19 mouse cellular contexts compared by ENCODE assay signal in the genomic region with DNA sequence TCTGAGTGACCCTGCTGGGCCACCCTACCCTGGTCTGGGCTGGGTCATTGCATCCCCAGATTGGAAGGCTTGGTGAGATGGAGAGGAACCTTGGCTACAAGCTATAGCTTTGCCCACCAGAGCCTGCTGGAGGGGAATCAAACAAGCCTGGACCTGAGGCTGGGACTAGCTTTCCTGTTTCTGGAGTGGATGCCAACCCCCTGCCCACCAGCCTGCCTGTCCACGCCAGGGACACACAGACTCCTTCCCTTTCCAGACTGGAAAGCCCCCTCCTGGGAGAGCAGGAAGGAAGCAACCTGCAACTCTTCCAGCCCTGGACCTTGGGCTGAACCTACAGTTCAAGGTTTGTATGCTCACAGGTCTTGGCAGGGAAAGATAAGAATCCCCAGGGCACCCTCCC. TPM values are rescaled to one million over a fixed set of nuclear protein-coding genes. Genes with fewer than 3 reads are reported as not detected.
A peak's percentile ranks its signal among the peaks of the same experiment; 100 is the strongest.
DNase-seq lines count a peak whose midpoint lies in the region; ATAC-seq and TF ChIP-seq lines count a peak whose summit lies in the region.
"Had no signal": no experiment of that assay in that cellular context is flagged by ENCODE, and none has a peak within 500 bp of the region (broad histone marks: within the 10 kb centered on the region; RNA-seq: fewer than 3 reads in every experiment).

No protein-coding gene starts in this region.

- H3K4me3 ChIP-seq in cerebellum, adult 2 months (replicated peaks; ENCODE audit: insufficient read depth, low read depth, low read length) = no peak overlapping the region
- H3K4me3 ChIP-seq in liver, embryonic 15.5 days (replicated peaks) = no peak overlapping the region
- no peak overlapping the region for H3K4me3 ChIP-seq in liver, embryonic 11.5 days (ENCODE audit: low read depth, low read length)
- no peak overlapping the region for H3K4me3 ChIP-seq in spleen, adult 2 months (ENCODE audit: extremely low read depth, insufficient read depth, insufficient read length)
- H3K4me3 ChIP-seq: embryonic facial prominence, embryonic 10.5 days; forebrain, embryonic 13.5 days; heart, adult 2 months; heart, embryonic 15.5 days; hindbrain, embryonic 15.5 days had no signal

- no peaks in the 10 kb centered on the region for H3K27me3 ChIP-seq in cerebellum, adult 2 months (ENCODE audit: control insufficient read depth, insufficient read depth, low read length)
- H3K27me3 ChIP-seq in liver, embryonic 15.5 days = peaks cover 21% of the 10 kb centered on the region
- H3K27me3 ChIP-seq in liver, embryonic 11.5 days (replicated peaks; ENCODE audit: control insufficient read depth, insufficient read depth, low read length) = peaks cover 28% of the 10 kb centered on the region
- no peaks in the 10 kb centered on the region for H3K27me3 ChIP-seq in spleen, adult 2 months (ENCODE audit: control insufficient read depth, insufficient read depth, low read length)

- H3K4me1 ChIP-seq in cerebellum, adult 2 months (ENCODE audit: control insufficient read depth, insufficient read depth, low read length) = peaks cover 37% of the 10 kb centered on the region
- H3K4me1 ChIP-seq in liver, embryonic 15.5 days (replicated peaks) = peaks cover 8% of the 10 kb centered on the region
- H3K4me1 ChIP-seq in liver, embryonic 11.5 days (replicated peaks; ENCODE audit: control insufficient read depth, insufficient read depth, low read length) = peaks cover 5% of the 10 kb centered on the region
- peaks cover 6% of the 10 kb centered on the region for H3K4me1 ChIP-seq in spleen, adult 2 months (ENCODE audit: control insufficient read depth, insufficient read depth, insufficient read length)

- no peak for ATAC-seq in liver, embryonic 15.5 days (ENCODE audit: insufficient read depth)
- no peak for ATAC-seq in liver, embryonic 11.5 days (replicated peaks; ENCODE audit: low FRiP score)
- ATAC-seq: forebrain, embryonic 13.5 days; forebrain, postnatal 0 days had no signal

- peak; percentile 22 to 27 for DNase-seq in cerebellum, postnatal 25 days
- no peak for DNase-seq in cerebellum, adult 2 months
- no peak for DNase-seq in liver, embryonic 11.5 days (ENCODE audit: low spot score)
- no peak for DNase-seq in spleen, adult 2 months (ENCODE audit: low read depth in 1 of 2, low spot score in 2 of 2)
- no peak for DNase-seq in spleen, postnatal 36 days (ENCODE audit: low spot score in 2 of 2)
- no peak for DNase-seq in right cerebral cortex, postnatal 10 days (ENCODE audit: low spot score in 2 of 2)
- DNase-seq: adrenal gland, adult 2 months; adrenal gland, postnatal 25 days; cerebellum, adult 18-20 months; forebrain, postnatal 0 days; gastrocnemius, postnatal 14 days; heart, postnatal 14 days had no signal

- no peak overlapping the region for H3K27ac ChIP-seq in cerebellum, adult 2 months (ENCODE audit: insufficient read depth, low read length)
- 0 out of 2 replicates have a peak overlapping the region, but pooled peaks have one; percentile 38 for H3K27ac ChIP-seq in liver, embryonic 15.5 days (replicated peaks)
- H3K27ac ChIP-seq in liver, embryonic 11.5 days (ENCODE audit: low read depth, low read length) = no peak overlapping the region
- H3K27ac ChIP-seq in spleen, adult 2 months (ENCODE audit: insufficient read depth, low read length) = peak overlapping the region; percentile 11; the same call in 1 of the 2 replicates
- H3K27ac ChIP-seq: embryonic facial prominence, embryonic 10.5 days; forebrain, embryonic 13.5 days; heart, adult 2 months; heart, embryonic 15.5 days; hindbrain, embryonic 15.5 days had no signal

- no peak overlapping the region for H3K9ac ChIP-seq in liver, embryonic 15.5 days
- H3K9ac ChIP-seq in liver, embryonic 11.5 days (ENCODE audit: low read depth, low read length) = no peak overlapping the region
- H3K9ac ChIP-seq: forebrain, embryonic 13.5 days; forebrain, postnatal 0 days; heart, embryonic 15.5 days; hindbrain, embryonic 15.5 days had no signal

- peak overlapping the region; percentile 15 for H3K4me2 ChIP-seq in liver, embryonic 15.5 days
- no peak overlapping the region for H3K4me2 ChIP-seq in liver, embryonic 11.5 days
- H3K4me2 ChIP-seq: forebrain, embryonic 13.5 days; heart, embryonic 11.5 days; heart, embryonic 15.5 days; hindbrain, embryonic 15.5 days had no signal

- no peaks in the 10 kb centered on the region for H3K36me3 ChIP-seq in liver, embryonic 15.5 days (replicated peaks)
- no peaks in the 10 kb centered on the region for H3K36me3 ChIP-seq in liver, embryonic 11.5 days (ENCODE audit: control insufficient read depth, insufficient read depth, low read length)
- no peaks in the 10 kb centered on the region for H3K36me3 ChIP-seq in spleen, adult 2 months (ENCODE audit: control insufficient read depth, insufficient read depth, low read length)
- H3K36me3 ChIP-seq: embryonic facial prominence, embryonic 10.5 days; heart, embryonic 15.5 days; hindbrain, embryonic 15.5 days had no signal

- 35% methylated on average over 1 of the region's 1 CpGs for WGBS in cerebellum, adult 2 months
- WGBS in liver, embryonic 15.5 days (ENCODE audit: insufficient replicate concordance) = 24% methylated on average over 1 of the region's 1 CpGs
- WGBS in liver, embryonic 11.5 days = 47% methylated on average over 1 of the region's 1 CpGs
- 71% methylated on average over 1 of the region's 1 CpGs for WGBS in spleen, adult 2 months

- TF ChIP-seq CTCF in cerebellum, adult 2 months (IDR thresholded peaks at IDR 0.05; ENCODE audit: borderline replicate concordance, insufficient read depth, low read depth, low read length) = no peak
- no peak for TF ChIP-seq CTCF in spleen, adult 2 months (IDR thresholded peaks at IDR 0.05; ENCODE audit: extremely low read depth, insufficient read depth, insufficient read length, insufficient replicate concordance)

- TF ChIP-seq POLR2A in cerebellum, adult 2 months (IDR thresholded peaks at IDR 0.05; ENCODE audit: borderline replicate concordance, insufficient read depth, low read length) = no peak
- TF ChIP-seq POLR2A in spleen, adult 2 months (IDR thresholded peaks at IDR 0.05; ENCODE audit: low read depth, low read length) = no peak

- no peaks in the 10 kb centered on the region for H3K9me3 ChIP-seq in liver, embryonic 15.5 days (replicated peaks)
- no peaks in the 10 kb centered on the region for H3K9me3 ChIP-seq in liver, embryonic 11.5 days (ENCODE audit: control insufficient read depth, low read length)
- H3K9me3 ChIP-seq: embryonic facial prominence, embryonic 10.5 days; forebrain, embryonic 13.5 days; heart, embryonic 15.5 days; hindbrain, embryonic 15.5 days had no signal

RNA-seq across cellular contexts. Expression of a gene that starts 0.6 kb away (rescaled TPM):
- 0.51 and 0.71 TPM in 2 replicates for polyA plus RNA-seq in cerebellum, adult 2 months (2012; rRNA removed)
- polyA plus RNA-seq in liver, embryonic 15.5 days (2015; fragmentation: Nextera tagmentation; extraction: Ambion mirVana) = 1.2 and 1.7 TPM in 2 replicates
- 0.09 TPM in 1 of 2 replicates, not detected in the other for polyA plus RNA-seq in liver, embryonic 11.5 days (2014; fragmentation: Nextera tagmentation; extraction: Ambion mirVana)
- polyA plus RNA-seq in spleen, adult 2 months (2012; rRNA removed) = 2.4 and 3.7 TPM in 2 replicates
- polyA plus RNA-seq: embryonic facial prominence, embryonic 10.5 days; heart, embryonic 11.5 days had no signal

RNA-seq across cellular contexts. Expression of a gene that starts 4.9 kb away (rescaled TPM):
- polyA plus RNA-seq in cerebellum, adult 2 months (2012; rRNA removed) = 285 and 294 TPM in 2 replicates
- polyA plus RNA-seq in liver, embryonic 15.5 days (2015; fragmentation: Nextera tagmentation; extraction: Ambion mirVana) = 1.2 and 1.3 TPM in 2 replicates
- polyA plus RNA-seq in liver, embryonic 11.5 days (2014; fragmentation: Nextera tagmentation; extraction: Ambion mirVana) = 3.9 and 4.5 TPM in 2 replicates
- 61.1 and 67.6 TPM in 2 replicates for polyA plus RNA-seq in spleen, adult 2 months (2012; rRNA removed)

RNA-seq across cellular contexts. Expression of a gene that starts 24.5 kb away (rescaled TPM):
- polyA plus RNA-seq in cerebellum, adult 2 months (2012; rRNA removed) = 502 and 505 TPM in 2 replicates
- polyA plus RNA-seq in liver, embryonic 15.5 days (2015; fragmentation: Nextera tagmentation; extraction: Ambion mirVana) = 4.5 and 6.1 TPM in 2 replicates
- polyA plus RNA-seq in liver, embryonic 11.5 days (2014; fragmentation: Nextera tagmentation; extraction: Ambion mirVana) = 7.0 and 8.1 TPM in 2 replicates
- 31.0 and 36.5 TPM in 2 replicates for polyA plus RNA-seq in spleen, adult 2 months (2012; rRNA removed)

RNA-seq across cellular contexts. Expression of a gene that starts 28.0 kb away (rescaled TPM):
- 12.3 and 12.5 TPM in 2 replicates for polyA plus RNA-seq in cerebellum, adult 2 months (2012; rRNA removed)
- 0.58 and 0.71 TPM in 2 replicates for polyA plus RNA-seq in liver, embryonic 15.5 days (2015; fragmentation: Nextera tagmentation; extraction: Ambion mirVana)
- polyA plus RNA-seq in liver, embryonic 11.5 days (2014; fragmentation: Nextera tagmentation; extraction: Ambion mirVana) = 0.25 and 0.45 TPM in 2 replicates
- polyA plus RNA-seq in spleen, adult 2 months (2012; rRNA removed) = 5.0 and 5.9 TPM in 2 replicates

RNA-seq across cellular contexts. Expression of a gene that starts 33.0 kb away (rescaled TPM):
- polyA plus RNA-seq in cerebellum, adult 2 months (2012; rRNA removed) = 0.84 and 2.8 TPM in 2 replicates
- polyA plus RNA-seq in liver, embryonic 15.5 days (2015; fragmentation: Nextera tagmentation; extraction: Ambion mirVana) = 0.38 and 1.0 TPM in 2 replicates
- polyA plus RNA-seq in liver, embryonic 11.5 days (2014; fragmentation: Nextera tagmentation; extraction: Ambion mirVana) = 0.21 TPM in 1 of 2 replicates, not detected in the other
- 2.5 and 3.1 TPM in 2 replicates for polyA plus RNA-seq in spleen, adult 2 months (2012; rRNA removed)

Comparison
In these comparisons a context has a peak if more than half of its experiments do, and no peak if none do; other contexts are left out.
1. DNase-seq: peak in cerebellum, postnatal 25 days (2 of 2); none in cerebellum, adult 2 months (0 of 2), liver, embryonic 11.5 days (single experiment), spleen, adult 2 months (0 of 2), spleen, postnatal 36 days (0 of 2) and right cerebral cortex, postnatal 10 days (0 of 2).
2. H3K27ac ChIP-seq: peak in liver, embryonic 15.5 days (single experiment) and spleen, adult 2 months (single experiment); none in cerebellum, adult 2 months (single experiment) and liver, embryonic 11.5 days (single experiment).
3. RNA of a gene that starts 4.9 kb away (polyA plus RNA-seq): 285 to 294 TPM in cerebellum, adult 2 months and 61.1 to 67.6 TPM in spleen, adult 2 months; 3.9 to 4.5 TPM in liver, embryonic 11.5 days and 1.2 to 1.3 TPM in liver, embryonic 15.5 days; every median in the first group is over 10 times any median in the second.
4. RNA of a gene that starts 24.5 kb away (polyA plus RNA-seq): 502 to 505 TPM in cerebellum, adult 2 months; 31.0 to 36.5 TPM in spleen, adult 2 months, 7.0 to 8.1 TPM in liver, embryonic 11.5 days and 4.5 to 6.1 TPM in liver, embryonic 15.5 days; every median in the first group is over 10 times any median in the second.